Mouse (Mus musculus): ENCODE results near the gene Dmbt1. TPM values are rescaled to one million over a fixed set of nuclear protein-coding genes. Genes with fewer than 3 reads are reported as not detected.

The Dmbt1 gene
- polyA plus RNA-seq, 1 experiment: 0.01 TPM

GRCm38 (mm10) chr7:131150179-131150578, 118.3 kb downstream of the Dmbt1 start:
- no peak for DNase-seq (ENCODE audit: low read depth)
- TF ChIP-seq CTCF (IDR thresholded peaks at IDR 0.05; ENCODE audit: borderline replicate concordance, extremely low read depth, insufficient read depth, insufficient read length) (no peak), POLR2A (IDR thresholded peaks at IDR 0.05; ENCODE audit: borderline replicate concordance, extremely low read depth, insufficient read depth, insufficient read length, poor library complexity, severe bottlenecking) (no peak)

DNA sequence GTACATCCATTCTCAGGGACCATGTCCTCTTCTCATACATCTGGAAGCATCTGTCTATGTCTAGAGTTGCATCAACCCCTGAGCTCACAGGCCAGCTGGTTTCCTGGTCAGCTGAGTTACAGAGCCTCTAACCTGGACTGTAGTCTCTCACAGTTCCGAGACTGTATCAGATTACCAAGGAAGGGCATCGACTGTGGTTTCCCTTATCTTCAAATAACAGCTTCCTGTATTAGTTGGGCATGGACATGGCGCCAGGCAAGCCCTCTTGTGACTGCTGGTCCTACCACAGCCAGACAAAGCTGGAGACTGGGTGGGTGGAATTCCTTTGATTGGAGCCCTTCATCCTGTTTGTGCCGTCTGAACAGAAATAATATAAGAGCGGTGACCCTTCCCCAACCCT, 121.2 kb downstream of the Dmbt1 start:
- DNase-seq (ENCODE audit: low read depth): no peak
- TF ChIP-seq POLR2A (IDR thresholded peaks at IDR 0.05; ENCODE audit: borderline replicate concordance, extremely low read depth, insufficient read depth, insufficient read length, poor library complexity, severe bottlenecking): no peak

DNA sequence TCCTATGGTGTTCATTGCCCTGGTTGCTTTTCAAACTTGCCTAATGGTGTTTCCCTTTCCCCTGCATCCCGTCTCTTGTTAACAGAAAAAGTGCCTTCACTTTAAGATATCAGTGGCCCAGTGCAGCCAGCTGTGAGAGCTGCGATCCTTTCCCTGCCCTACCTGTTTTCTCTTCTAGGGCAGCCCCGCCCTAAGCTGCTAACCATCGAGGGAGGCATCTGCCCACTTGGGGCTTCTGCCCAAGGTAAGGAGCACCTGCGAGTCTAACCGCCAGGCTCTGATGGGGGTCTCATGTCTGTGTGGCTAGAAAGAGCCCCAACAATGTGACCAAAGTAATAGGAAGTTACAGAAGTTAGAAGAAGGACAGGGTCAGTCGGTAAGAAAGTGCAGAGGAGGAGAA, 130.4 kb downstream of the Dmbt1 start:
- TF ChIP-seq CTCF (IDR thresholded peaks at IDR 0.05; ENCODE audit: borderline replicate concordance, extremely low read depth, insufficient read depth, insufficient read length) (no peak), POLR2A (IDR thresholded peaks at IDR 0.05; ENCODE audit: borderline replicate concordance, extremely low read depth, insufficient read depth, insufficient read length, poor library complexity, severe bottlenecking) (no peak)
- DNase-seq (ENCODE audit: low read depth): no peak

- no peak for DNase-seq (ENCODE audit: low read depth)
- TF ChIP-seq POLR2A (IDR thresholded peaks at IDR 0.05; ENCODE audit: borderline replicate concordance, extremely low read depth, insufficient read depth, insufficient read length, poor library complexity, severe bottlenecking) (no peak), CTCF (IDR thresholded peaks at IDR 0.05; ENCODE audit: borderline replicate concordance, extremely low read depth, insufficient read depth, insufficient read length) (no peak)
Observed at GRCm38 (mm10) chr7:131167771-131168170, 135.9 kb downstream of the Dmbt1 start.

DNA sequence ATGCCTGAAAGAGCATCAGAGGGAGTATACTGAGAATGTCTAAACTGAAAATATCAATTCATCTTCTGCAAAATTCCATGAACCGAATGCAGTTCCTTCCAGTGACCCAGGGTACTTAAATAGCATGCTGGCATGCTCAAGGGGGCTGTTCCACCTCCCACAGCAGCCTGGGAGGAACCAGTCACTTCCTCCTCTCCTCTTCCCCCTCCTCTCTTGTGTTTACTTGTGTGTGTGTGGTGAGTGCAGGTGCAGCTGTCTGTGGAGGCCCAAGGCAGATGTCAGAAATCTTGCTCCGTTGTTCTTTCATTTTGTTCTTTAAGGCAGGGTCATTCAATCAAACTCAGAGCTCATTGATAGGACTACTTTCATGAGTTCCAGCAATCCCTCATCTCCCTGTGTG, 137.2 kb downstream of the Dmbt1 start:
- DNase-seq (ENCODE audit: low read depth): no peak
- TF ChIP-seq POLR2A (IDR thresholded peaks at IDR 0.05; ENCODE audit: borderline replicate concordance, extremely low read depth, insufficient read depth, insufficient read length, poor library complexity, severe bottlenecking) (no peak), CTCF (IDR thresholded peaks at IDR 0.05; ENCODE audit: borderline replicate concordance, extremely low read depth, insufficient read depth, insufficient read length) (no peak)

Other genes starting within 250 kb of the Dmbt1 start
- 157 and 203 TPM in 2 replicates for gene Plekha1, start 166.3 kb upstream of the Dmbt1 start, polyA plus RNA-seq (2012; rRNA removed)
- 10.0 and 15.9 TPM in 2 replicates for gene Htra1, start 95.9 kb upstream of the Dmbt1 start, polyA plus RNA-seq (2012; rRNA removed)
- gene 4933402N03Rik, start 114.3 kb downstream of the Dmbt1 start, polyA plus RNA-seq (2012; rRNA removed): not detected in 2 replicates
- gene 5430419D17Rik, start 142.3 kb downstream of the Dmbt1 start, polyA plus RNA-seq (2012; rRNA removed): 0.01 TPM in 2 replicates

All from brain, embryonic 14.5 days (tissue).